Comparison of ENCODE assay signal across 10 mouse cellular contexts in the genomic region with DNA sequence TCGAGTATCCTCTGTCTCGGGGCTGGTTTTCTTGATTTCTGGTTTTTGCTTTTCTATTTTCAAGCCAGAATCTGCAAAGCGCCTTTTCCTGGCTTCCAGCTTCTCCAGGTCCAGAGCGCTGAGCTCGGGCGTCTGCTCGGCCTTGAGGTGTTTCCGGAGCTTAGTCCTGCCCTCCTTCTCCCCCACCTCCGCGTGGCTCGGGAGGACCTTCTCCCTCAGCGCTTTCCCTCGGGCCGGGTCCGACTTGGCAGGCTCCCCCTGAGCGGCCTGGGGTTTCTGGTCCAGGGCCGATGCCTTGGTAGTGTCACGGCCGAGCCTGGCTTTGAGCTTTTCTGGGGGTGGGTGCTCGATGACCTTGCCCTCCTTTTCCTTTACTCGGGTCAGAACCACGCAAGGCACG. TPM values are rescaled to one million over a fixed set of nuclear protein-coding genes. Genes with fewer than 3 reads are reported as not detected.
DNase-seq lines count a peak whose midpoint lies in the region; ATAC-seq and TF ChIP-seq lines count a peak whose summit lies in the region.
"Had no signal": no experiment of that assay in that cellular context is flagged by ENCODE, and none has a peak within 500 bp of the region (broad histone marks: within the 10 kb centered on the region; RNA-seq: fewer than 3 reads in every experiment).

No protein-coding gene starts in this region.

- no peak overlapping the region for H3K4me2 ChIP-seq in lung, embryonic 14.5 days
- no peak overlapping the region for H3K4me2 ChIP-seq in midbrain, embryonic 15.5 days

- H3K9ac ChIP-seq in lung, embryonic 14.5 days, result no peak overlapping the region
- no peak overlapping the region for H3K9ac ChIP-seq in midbrain, embryonic 15.5 days

- no peak for TF ChIP-seq POLR2A in bone marrow, adult 2 months (IDR thresholded peaks at IDR 0.05; ENCODE audit: borderline replicate concordance, control insufficient read depth, low read depth, low read length)

- no peaks in the 10 kb centered on the region for H3K9me3 ChIP-seq in lung, embryonic 14.5 days (ENCODE audit: low read depth, low read length)
- H3K9me3 ChIP-seq in midbrain, embryonic 15.5 days, result no peaks in the 10 kb centered on the region

- no peak overlapping the region for H3K4me3 ChIP-seq in lung, embryonic 14.5 days (ENCODE audit: low read depth, low read length)
- H3K4me3 ChIP-seq in bone marrow, adult 2 months (replicated peaks; ENCODE audit: control insufficient read depth, low read depth, low read length), result no peak overlapping the region
- no peak overlapping the region for H3K4me3 ChIP-seq in midbrain, embryonic 15.5 days

- no peaks in the 10 kb centered on the region for H3K4me1 ChIP-seq in lung, embryonic 14.5 days (ENCODE audit: insufficient read depth)
- peaks cover 1% of the 10 kb centered on the region; the same call in 1 of the 2 replicates for H3K4me1 ChIP-seq in bone marrow, adult 2 months (ENCODE audit: control insufficient read depth, insufficient read depth, low read length)
- H3K4me1 ChIP-seq in midbrain, embryonic 15.5 days, result no peaks in the 10 kb centered on the region

- peaks cover 98% of the 10 kb centered on the region for H3K36me3 ChIP-seq in lung, embryonic 14.5 days (ENCODE audit: insufficient read depth)
- H3K36me3 ChIP-seq in midbrain, embryonic 15.5 days (replicated peaks), result peaks cover 76% of the 10 kb centered on the region

- peak overlapping the region; percentile 59 for H3K27ac ChIP-seq in lung, embryonic 14.5 days (ENCODE audit: low read depth)
- H3K27ac ChIP-seq in bone marrow, adult 2 months (ENCODE audit: control insufficient read depth, insufficient read depth, low read depth, low read length, poor library complexity), result 0 out of 2 replicates have a peak overlapping the region, but pooled peaks have one; percentile 5
- peak overlapping the region; percentile 66 for H3K27ac ChIP-seq in midbrain, embryonic 15.5 days
- H3K27ac ChIP-seq: kidney, postnatal 0 days had no signal

- WGBS in lung, embryonic 14.5 days, result 87% methylated on average over 23 of the region's 23 CpGs
- 70% methylated on average over 23 of the region's 23 CpGs for whole genome bisulfite sequencing in bone marrow, adult 2 months
- WGBS in midbrain, embryonic 15.5 days, result 82% methylated on average over 23 of the region's 23 CpGs

- no peak for ATAC-seq in lung, embryonic 14.5 days (ENCODE audit: insufficient read depth)
- no peak for ATAC-seq in midbrain, embryonic 15.5 days (replicated peaks)
- no peak for ATAC-seq in granulocyte monocyte progenitor cell, adult 5-6 weeks (replicated peaks; ENCODE audit: poor library complexity, severe bottlenecking)
- no peak for ATAC-seq in erythroid progenitor cell, adult 5-6 weeks (replicated peaks; ENCODE audit: low FRiP score, poor library complexity, severe bottlenecking)

- TF ChIP-seq CTCF in lung, embryonic 14.5 days (IDR thresholded peaks at IDR 0.05; ENCODE audit: low read depth), result no peak
- TF ChIP-seq CTCF in bone marrow, adult 2 months (IDR thresholded peaks at IDR 0.05; ENCODE audit: control insufficient read depth, insufficient read depth, low read length), result no peak

- H3K27me3 ChIP-seq in lung, embryonic 14.5 days (ENCODE audit: insufficient read depth, low read length), result no peaks in the 10 kb centered on the region
- no peaks in the 10 kb centered on the region for H3K27me3 ChIP-seq in midbrain, embryonic 15.5 days (replicated peaks)

- DNase-seq in lung, embryonic 14.5 days, result no peak
- DNase-seq in lung, adult 18-20 months, result no peak
- DNase-seq in cerebellum, postnatal 10 days, result peak; percentile 81 to 84
- no peak for DNase-seq in thymus, postnatal 25 days

RNA-seq across cellular contexts. Expression of a gene that starts 33.8 kb away (rescaled TPM):
- polyA plus RNA-seq in lung, embryonic 14.5 days (2014; fragmentation: Nextera tagmentation; extraction: Ambion mirVana), result 27.2 and 30.6 TPM in 2 replicates
- 12.1 and 24.1 TPM in 2 replicates for polyA plus RNA-seq in bone marrow, adult 2 months (2011; ENCODE audit: insufficient read depth, insufficient read length, low replicate concordance, missing spikeins)
- 49.4 and 49.7 TPM in 2 replicates for polyA plus RNA-seq in midbrain, embryonic 15.5 days (2015; fragmentation: Nextera tagmentation; extraction: Ambion mirVana)
- total RNA-seq in granulocyte monocyte progenitor cell, adult 5-6 weeks (2014; fragmentation: Nextera tagmentation), result 10.0 and 18.4 TPM in 2 replicates
- total RNA-seq in granulocyte monocyte progenitor cell, adult 5-6 weeks (2017), result 19.9 and 28.9 TPM in 2 replicates
- 1.4 and 14.3 TPM in 2 replicates for total RNA-seq in erythroid progenitor cell, adult 5-6 weeks (2015; ENCODE audit: low replicate concordance)
- 1.5 and 7.7 TPM in 2 replicates for total RNA-seq in erythroid progenitor cell, adult 5-6 weeks (2017; ENCODE audit: low replicate concordance)

RNA-seq across cellular contexts. Expression of a gene that starts 42.3 kb away (rescaled TPM):
- polyA plus RNA-seq in lung, embryonic 14.5 days (2014; fragmentation: Nextera tagmentation; extraction: Ambion mirVana), result not detected in 2 replicates
- polyA plus RNA-seq in bone marrow, adult 2 months (2011; ENCODE audit: insufficient read depth, insufficient read length, low replicate concordance, missing spikeins), result not detected in 2 replicates
- polyA plus RNA-seq in midbrain, embryonic 15.5 days (2015; fragmentation: Nextera tagmentation; extraction: Ambion mirVana), result 0.32 and 0.50 TPM in 2 replicates
- total RNA-seq in granulocyte monocyte progenitor cell, adult 5-6 weeks (2014; fragmentation: Nextera tagmentation), result not detected in 2 replicates
- not detected in 2 replicates for total RNA-seq in granulocyte monocyte progenitor cell, adult 5-6 weeks (2017)
- total RNA-seq in erythroid progenitor cell, adult 5-6 weeks (2015; ENCODE audit: low replicate concordance), result not detected in 2 replicates
- total RNA-seq in erythroid progenitor cell, adult 5-6 weeks (2017; ENCODE audit: low replicate concordance), result not detected in 2 replicates
- total RNA-seq: megakaryocyte, adult 5-6 weeks had no signal

RNA-seq across cellular contexts. Expression of a gene that starts 57.6 kb away (rescaled TPM):
- 0.80 and 3.2 TPM in 2 replicates for polyA plus RNA-seq in lung, embryonic 14.5 days (2014; fragmentation: Nextera tagmentation; extraction: Ambion mirVana)
- 0.34 and 0.72 TPM in 2 replicates for polyA plus RNA-seq in bone marrow, adult 2 months (2011; ENCODE audit: insufficient read depth, insufficient read length, low replicate concordance, missing spikeins)
- polyA plus RNA-seq in midbrain, embryonic 15.5 days (2015; fragmentation: Nextera tagmentation; extraction: Ambion mirVana), result 0.14 TPM in 1 of 2 replicates, not detected in the other
- total RNA-seq in granulocyte monocyte progenitor cell, adult 5-6 weeks (2014; fragmentation: Nextera tagmentation), result not detected in 2 replicates
- total RNA-seq in granulocyte monocyte progenitor cell, adult 5-6 weeks (2017), result not detected in 2 replicates
- not detected in 2 replicates for total RNA-seq in erythroid progenitor cell, adult 5-6 weeks (2015; ENCODE audit: low replicate concordance)
- not detected in 2 replicates for total RNA-seq in erythroid progenitor cell, adult 5-6 weeks (2017; ENCODE audit: low replicate concordance)
- total RNA-seq: megakaryocyte, adult 5-6 weeks had no signal

Comparison
In these comparisons a context has a peak if more than half of its experiments do, and no peak if none do; other contexts are left out.
1. DNase-seq: peak in cerebellum, postnatal 10 days (2 of 2); none in lung, embryonic 14.5 days (single experiment), lung, adult 18-20 months (0 of 2) and thymus, postnatal 25 days (single experiment).
2. H3K27ac ChIP-seq: peak in every context shown above with its lines; median percentile 66 in midbrain, embryonic 15.5 days; 59 in lung, embryonic 14.5 days; 5 in bone marrow, adult 2 months.